Mouse (Mus musculus) embryo, embryonic 10 days (tissue): Measurements from ENCODE around the gene Slc25a17.

ENCODE experiments used
- DNase-seq: peaks from one replicate; pipeline ENCODE4 v3.0.0-alpha.2; 2015; ENCODE audit warnings: low spot score

Gene Slc25a17

GRCm38 (mm10) chr15:81355146-81355761 is 5.4 kb downstream of the Slc25a17 start:
- peak; percentile 81 for DNase-seq

- DNase-seq: no peak
Observed at GRCm38 (mm10) chr15:81352638-81353037, 8.0 kb downstream of the Slc25a17 start.

DNA sequence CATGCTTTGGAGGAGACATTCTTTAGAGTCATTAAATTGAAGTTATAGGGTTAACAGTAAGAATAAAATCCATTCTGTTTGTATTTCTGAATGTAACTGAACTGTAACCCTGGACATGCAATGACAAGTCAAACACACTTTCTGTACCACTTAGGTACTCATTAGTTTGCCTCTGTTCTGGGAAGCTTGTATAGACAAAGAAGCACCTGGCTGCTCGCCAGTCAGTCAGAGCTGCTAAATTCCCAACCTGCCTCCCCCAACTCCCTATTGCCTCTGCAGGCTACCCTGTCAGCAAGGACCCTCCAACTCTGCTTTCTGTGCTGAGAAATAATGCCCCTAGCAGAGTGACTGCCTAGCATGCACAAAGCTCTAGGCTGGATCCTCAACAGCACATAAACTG is 10.2 kb downstream of the Slc25a17 start:
- no peak for DNase-seq

DNA sequence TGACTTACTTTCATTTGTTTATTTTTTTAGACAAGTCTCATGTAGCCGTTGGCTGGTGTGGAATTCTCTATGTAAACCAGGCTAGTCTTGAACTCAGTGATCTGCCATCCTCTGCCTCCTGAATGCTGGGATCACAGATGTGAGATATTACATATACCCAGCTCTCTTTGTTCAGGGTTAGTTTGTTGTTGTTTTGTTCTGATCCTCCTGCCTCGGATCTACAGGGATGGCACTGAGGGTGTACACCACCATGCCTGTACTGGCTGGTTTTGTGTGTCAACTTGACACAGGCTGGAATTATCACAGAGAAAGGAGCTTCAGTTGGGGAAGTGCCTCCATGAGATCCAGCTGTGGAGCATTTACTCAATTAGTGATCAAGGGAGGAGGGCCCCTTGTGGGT is 12.2 kb downstream of the Slc25a17 start:
- no peak for DNase-seq

DNA sequence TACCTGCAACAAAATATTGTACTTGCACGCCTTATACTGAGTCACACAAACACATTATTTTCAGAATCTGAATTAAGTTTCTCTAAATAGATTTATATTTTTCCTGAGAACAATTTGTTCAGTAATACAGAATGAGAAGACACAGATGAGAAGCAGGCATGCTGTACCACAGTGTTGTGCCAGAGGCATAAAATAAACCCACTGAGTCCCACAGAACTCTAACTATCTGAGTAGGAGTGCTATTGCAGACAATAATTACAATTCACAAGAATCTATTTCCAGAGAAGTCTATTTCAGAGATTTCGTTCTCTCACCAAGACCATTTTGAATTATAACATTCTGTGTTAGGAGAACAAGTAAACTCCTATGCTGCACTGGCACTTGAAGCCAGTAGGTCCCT is 13.1 kb downstream of the Slc25a17 start:
- no peak for DNase-seq

DNA sequence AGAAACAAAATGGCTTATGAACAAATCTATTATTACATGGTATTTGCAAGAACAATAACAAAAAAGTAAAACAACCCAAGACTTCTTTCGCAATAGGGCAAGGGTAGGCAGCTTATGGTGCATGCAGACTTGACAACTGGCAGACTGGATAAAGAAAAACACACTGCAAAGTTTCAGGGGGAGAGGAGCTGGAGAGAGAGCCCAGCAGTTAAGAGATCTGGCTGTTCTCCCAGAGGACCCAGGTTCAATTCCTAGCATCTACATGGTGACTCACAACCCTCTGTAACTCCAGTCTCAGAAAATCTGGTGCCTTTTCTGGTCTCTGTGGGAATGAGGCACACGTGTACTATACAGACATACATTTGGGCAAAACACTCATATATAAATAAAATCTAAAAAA is 19.2 kb downstream of the Slc25a17 start:
- DNase-seq: no peak

DNA sequence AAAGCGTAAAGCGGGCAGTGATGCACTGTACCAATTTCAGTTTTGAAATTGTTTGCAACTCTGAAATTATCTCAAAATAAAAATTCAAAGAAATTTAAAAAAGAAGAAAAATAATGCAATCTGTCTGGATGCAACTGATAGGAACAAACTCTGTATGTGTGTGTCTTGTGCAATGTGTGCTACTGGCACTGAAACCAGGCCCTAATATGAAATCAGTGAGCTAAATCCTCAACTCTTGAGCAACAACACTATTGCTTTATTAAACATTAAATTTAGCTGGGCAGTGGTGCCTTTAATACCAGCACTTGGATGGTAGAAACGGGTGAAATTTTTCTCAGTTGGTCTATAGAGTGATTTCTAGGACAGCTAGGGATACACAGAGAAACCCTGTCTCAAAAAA is 21.5 kb downstream of the Slc25a17 start:
- no peak for DNase-seq

DNA sequence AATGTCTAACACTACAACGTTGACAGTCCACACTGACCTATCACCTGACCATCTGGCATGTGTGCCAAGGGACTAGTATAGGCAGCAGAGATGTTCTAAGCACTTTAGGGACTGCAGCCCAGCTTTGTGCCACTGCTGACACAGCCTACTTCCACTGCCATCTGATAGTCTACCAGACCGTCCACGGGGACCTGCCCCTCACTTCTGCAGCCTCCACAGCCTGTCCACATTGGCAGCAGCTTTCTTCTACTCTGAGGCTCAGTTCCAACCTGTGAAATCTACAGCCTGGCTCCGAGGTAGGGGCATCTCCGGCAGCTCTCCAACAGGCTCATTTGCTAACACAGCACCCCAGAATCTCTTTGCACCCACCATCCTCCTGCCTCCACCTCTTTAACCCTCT is 24.1 kb downstream of the Slc25a17 start:
- DNase-seq: no peak

GRCm38 (mm10) chr15:81332517-81332916 is 28.1 kb downstream of the Slc25a17 start:
- DNase-seq: no peak

GRCm38 (mm10) chr15:81330816-81331433 is 29.7 kb downstream of the Slc25a17 start:
- DNase-seq: no peak

DNA sequence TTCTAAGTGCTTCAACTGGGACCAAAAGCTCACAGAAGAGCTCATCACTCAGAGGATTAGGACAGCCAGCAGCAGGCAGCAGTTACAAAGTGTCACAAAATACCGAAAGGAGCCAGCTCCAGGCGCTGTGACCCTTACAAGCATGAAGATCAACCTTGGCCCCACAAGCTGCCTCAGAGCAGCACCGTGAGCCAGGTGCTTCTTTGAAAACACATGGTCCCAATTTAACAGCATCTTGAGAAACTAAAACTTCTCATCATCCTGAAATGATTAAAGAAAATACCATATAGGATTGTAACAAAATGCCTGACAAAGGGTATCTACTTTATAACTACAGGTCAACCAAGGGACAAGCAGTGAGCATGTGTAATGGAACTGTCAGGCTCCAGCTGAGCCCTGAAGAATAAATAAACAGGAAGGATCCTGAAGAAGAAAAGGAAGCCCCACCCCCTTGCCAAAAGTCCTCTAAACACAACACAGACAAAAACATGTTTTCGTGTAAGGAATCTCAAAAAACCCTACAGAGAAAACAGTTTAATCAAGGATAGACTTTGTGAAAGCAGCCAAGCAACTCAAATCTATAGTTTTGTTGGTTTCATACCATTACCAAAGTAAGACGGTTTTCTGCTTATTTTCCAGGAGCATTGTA is 30.8 kb downstream of the Slc25a17 start:
- peak; percentile 52 for DNase-seq

- no peak for DNase-seq
Observed at GRCm38 (mm10) chr15:81327501-81327900, 33.1 kb downstream of the Slc25a17 start.

DNA sequence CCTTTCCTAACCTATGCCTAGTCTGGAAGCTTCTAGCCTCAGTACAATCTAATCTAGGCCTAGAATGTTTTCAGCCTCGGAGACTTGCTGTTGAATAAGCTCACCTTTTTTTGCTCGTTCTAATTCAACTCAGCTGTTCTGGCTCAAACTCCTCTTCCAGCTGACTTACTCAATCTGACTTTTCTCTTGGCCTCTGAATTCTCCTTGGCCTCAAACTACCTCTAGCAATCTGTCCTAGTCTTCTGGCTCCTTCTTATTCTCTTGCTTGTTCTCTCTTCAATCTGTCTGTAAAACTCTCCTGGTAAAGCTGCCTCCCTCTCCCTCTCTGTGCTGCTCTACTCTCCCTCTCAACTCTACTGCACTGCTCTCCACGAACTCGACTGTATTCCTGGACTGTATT is 35.6 kb downstream of the Slc25a17 start:
- DNase-seq: no peak

DNA sequence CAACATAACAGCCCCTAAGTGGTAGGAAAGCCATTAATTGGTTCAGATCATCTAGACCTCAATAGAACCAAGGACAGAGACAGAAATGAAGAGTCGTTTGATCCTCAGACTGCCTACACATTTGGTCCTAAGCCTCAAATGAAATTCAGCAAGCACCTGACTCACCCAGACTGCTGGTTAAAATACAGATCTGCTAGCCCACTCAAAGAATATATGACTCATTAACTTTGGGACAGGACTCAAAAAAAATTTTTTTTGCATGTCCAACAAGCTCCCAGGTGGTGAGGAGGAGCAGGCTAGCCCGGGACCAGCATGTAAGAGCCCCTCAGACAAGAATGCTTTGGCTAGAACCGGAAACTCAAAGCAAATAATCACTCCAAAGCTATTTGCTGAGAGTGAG is 40.5 kb downstream of the Slc25a17 start:
- no peak for DNase-seq

- no peak for DNase-seq
Observed at GRCm38 (mm10) chr15:81319462-81319861, 41.1 kb downstream of the Slc25a17 start.

DNA sequence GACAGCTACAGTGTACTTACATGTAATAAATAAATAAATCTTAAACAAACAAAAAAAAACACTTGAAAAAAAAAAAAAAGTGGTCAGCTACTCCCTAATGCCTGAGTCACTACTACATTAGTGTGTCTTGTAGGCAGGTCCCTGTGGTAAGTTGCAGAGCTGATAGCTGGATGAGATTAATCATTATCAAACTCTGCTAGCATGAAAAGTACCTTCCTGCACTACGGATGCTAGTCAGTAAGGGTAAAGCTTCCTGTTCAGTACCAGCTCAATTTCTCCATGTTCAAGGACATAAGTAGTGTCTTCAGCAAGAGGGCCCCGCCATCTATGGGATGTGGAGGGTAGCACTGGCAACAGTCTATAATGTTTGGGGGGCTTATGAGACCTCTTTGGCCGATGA is 46.7 kb downstream of the Slc25a17 start:
- no peak for DNase-seq

DNA sequence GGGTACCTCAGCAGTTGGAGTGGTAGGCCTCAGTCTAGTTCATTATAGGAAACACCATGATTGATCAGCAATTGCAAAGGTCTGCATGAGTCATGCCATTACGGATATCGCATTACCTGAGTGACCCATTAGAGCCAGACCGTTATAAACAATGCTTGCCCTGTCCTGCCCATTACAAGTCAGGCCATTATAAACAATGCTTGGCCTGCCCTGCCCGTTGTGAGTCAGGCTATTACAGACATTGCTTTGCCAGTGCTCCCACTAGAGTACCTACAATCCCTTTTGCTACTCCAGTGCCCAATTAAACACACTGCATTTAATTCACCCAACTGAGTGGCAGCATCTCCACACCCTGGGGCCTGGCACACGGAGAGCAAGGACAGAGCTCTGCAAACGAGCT is 49.6 kb downstream of the Slc25a17 start:
- no peak for DNase-seq

DNA sequence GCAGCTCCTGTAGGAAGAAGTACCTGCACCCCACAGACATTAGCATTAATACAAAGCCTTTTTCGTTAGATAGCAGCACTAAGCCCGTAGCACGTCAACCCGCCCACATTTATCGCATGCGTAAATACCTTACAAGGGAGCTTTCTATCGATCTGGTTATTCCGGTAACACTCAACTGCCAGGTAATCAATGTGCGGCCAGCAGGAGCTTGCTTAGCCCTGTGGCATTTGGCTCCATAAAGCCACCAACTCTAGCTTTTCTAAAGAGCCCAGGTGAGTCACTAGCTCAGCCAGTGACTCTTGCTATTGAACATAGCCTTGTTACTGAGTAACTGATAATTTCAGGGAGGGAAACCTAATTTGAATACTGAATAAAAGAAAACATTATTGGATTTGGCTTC is 50.3 kb downstream of the Slc25a17 start:
- no peak for DNase-seq

DNA sequence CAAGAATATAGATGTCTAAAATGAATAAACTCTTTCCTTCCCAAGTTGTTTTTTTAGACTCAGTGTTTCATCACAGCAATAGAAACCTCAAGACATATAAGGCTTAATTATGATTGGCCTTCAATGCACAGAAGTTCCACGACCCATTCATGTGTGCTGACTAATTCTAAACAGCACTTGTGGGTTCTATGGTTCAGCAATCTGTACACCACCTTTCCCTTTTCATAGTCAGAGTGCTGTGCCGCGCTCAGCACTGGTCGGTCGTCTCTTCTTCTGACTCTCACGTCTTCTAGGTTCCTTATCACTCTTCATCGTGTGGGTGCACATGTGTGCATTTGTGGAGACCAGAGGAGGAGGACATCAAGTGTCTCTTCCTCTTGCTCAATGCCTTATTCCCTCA is 52.6 kb downstream of the Slc25a17 start:
- no peak for DNase-seq

- DNase-seq: no peak
Observed at GRCm38 (mm10) chr15:81306501-81306900, 54.1 kb downstream of the Slc25a17 start.

- no peak for DNase-seq
Observed at GRCm38 (mm10) chr15:81305035-81305434, 55.6 kb downstream of the Slc25a17 start.

DNA sequence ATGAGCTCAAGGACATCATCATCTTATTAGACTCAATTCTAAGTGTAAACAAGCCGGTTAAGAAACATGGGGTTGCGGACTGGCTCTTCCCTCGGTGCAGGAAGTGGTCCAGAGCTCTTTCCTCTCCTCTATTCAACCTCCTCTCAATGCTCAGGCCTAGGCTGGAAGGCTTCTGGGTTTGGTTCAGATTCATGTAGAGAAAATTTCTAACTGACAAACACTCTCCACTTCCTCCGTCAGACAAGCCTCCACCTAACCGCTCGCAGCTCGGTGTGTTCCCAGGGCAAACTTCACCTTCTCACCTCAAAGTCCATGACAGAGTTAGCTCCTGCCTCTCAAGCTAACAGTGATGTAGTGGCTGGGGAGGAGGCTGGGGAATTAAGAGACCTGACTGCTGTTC is 56.6 kb downstream of the Slc25a17 start:
- DNase-seq: no peak

GRCm38 (mm10) chr15:81302151-81302808 is 58.3 kb downstream of the Slc25a17 start:
- peak; percentile 23 for DNase-seq
